Mouse (Mus musculus) layer of hippocampus, postnatal 25 days (tissue): ENCODE data around the gene Fbxw22. TPM values are rescaled to one million over a fixed set of nuclear protein-coding genes. Genes with fewer than 3 reads are reported as not detected.
"Not testable (repeated sequence)": the region's sequence is repeated elsewhere in the genome, so short reads cannot be mapped to it uniquely, and the experiment has no call there.

Source experiments
- DNase-seq, 2 experiments: peaks; one replicate each; pipeline ENCODE4 v3.0.0; 2022; ENCODE audit warnings: mixed read lengths in 2 of 2, low spot score in 1 of 2; ENCODE audit errors: extremely low spot score in 1 of 2
- total RNA-seq, 2 experiments: library from RNA; stranded (reverse); gene quantifications; 2 replicates each; pipeline ENCODE4 v1.2.3; 2021

Gene Fbxw22
- total RNA-seq: not detected

DNA sequence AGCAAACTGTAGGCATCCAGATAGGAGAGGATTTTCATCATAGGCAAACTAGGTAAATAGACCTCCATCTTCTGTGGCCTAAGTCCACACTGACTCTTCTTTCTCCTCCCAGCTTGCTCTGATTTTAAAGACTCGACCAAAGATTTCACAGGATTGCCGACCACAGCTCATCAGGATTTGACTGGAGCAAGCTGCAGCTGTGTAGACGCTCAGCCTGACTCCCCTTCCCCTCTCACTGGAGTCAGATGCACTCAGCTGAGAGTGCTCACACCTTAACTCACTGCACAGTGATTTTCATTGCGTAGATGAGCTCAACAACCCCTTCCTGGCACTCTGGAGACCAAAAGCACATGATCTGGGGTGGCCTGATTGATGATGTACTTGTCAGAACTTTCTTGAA, at the start of gene Fbxw22:
Fbxw22 (minus strand) TSS at position 101 of the 400 bp plus-strand sequence.
- DNase-seq: not testable (repeated sequence)

DNA sequence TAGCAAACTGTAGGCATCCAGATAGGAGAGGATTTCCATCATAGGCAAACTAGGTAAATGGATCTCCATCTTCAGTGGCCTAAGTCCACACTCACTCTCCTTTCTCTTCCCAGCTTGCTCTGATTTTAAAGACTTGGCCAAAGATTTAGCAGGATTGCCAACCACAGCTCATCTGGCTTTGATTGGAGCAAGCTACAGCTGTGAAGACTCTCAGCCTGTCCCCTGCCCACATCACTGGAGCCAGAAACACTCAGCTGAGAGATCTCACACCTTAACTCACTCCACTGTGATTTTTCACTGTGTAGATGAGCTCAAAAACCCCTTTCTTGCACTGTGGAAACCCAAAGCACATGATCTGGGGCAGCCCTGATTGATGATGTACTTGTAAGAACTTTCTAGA, 44.9 kb upstream of the Fbxw22 start, which contains the start of gene Fbxw16:
Fbxw16 (minus strand) TSS at position 101 of the 400 bp plus-strand sequence.
- no peak for DNase-seq

DNA sequence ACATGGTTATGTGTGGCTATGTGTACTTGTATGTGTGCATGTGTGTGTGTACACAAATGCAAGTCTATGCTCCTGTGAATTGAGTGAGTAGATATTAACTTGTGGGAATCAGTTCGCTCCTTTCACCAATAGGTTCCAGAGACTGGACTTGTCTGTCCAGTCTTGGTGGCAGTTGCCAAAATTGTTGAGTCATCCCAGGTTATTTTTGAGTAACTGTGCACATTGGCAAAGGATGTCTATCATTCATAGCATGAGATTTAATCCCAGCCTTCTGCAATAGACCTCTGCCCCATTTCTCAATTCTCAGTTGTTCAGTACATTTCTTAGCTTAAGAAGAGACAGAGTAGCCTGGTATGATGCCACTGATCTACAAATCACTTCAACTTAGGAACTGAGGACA, 28.9 kb upstream of the Fbxw22 start:
- DNase-seq: no peak

DNA sequence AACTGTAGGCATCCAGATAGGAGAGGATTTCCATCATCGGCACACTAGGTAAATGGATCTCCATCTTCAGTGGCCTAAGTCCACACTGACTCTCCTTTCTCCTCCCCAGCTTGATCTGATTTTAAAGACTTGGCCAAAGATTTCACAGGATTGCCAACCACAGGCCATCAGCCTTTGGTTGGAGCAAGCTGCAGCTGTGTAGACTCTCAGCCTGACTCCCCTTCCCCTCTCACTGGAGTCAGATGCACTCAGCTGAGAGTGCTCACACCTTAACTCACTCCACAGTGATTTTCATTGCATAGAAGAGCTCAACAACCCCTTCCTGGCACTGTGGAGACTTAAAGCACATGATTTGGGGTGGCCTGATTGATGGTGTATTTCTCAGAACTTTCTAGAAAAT, 64.5 kb downstream of the Fbxw22 start, which contains the start of gene Fbxw28:
Fbxw28 (minus strand) TSS at position 101 of the 400 bp plus-strand sequence.
- not testable (repeated sequence) for DNase-seq

Other genes with a start within 250 kb of the Fbxw22 start
- not detected for gene Fbxw21, start 242.3 kb downstream of the Fbxw22 start, total RNA-seq
- not detected for gene Fbxw13, start 208.3 kb downstream of the Fbxw22 start, total RNA-seq
- not detected for gene Fbxw20, start 169.5 kb downstream of the Fbxw22 start, total RNA-seq
- gene Fbxw14, start 116.6 kb downstream of the Fbxw22 start, total RNA-seq: not detected
- not detected for gene Fbxw28, start 64.6 kb downstream of the Fbxw22 start, total RNA-seq
- gene Fbxw16, start 44.8 kb upstream of the Fbxw22 start, total RNA-seq: not detected
- not detected for gene Fbxw19, start 91.6 kb upstream of the Fbxw22 start, total RNA-seq
- gene Fbxw15, start 164.0 kb upstream of the Fbxw22 start, total RNA-seq: not detected
- not detected for gene Fbxw24, start 221.8 kb upstream of the Fbxw22 start, total RNA-seq